Mouse (Mus musculus) G1E (cell line): ENCODE measurements around the gene Gm9736.
"Not testable (repeated sequence)": the region's sequence is repeated elsewhere in the genome, so short reads cannot be mapped to it uniquely, and the experiment has no call there.

Source experiments
- CTCF ChIP-seq: IDR thresholded peaks from 2 replicates; pipeline ENCODE4 v1.5.1; 2012; ENCODE audit warnings: low read depth, low read length, inconsistent platforms, mixed read lengths
- GATA1 ChIP-seq: IDR thresholded peaks from 2 replicates; pipeline ENCODE4 v1.6.1; 2012; ENCODE audit warnings: borderline replicate concordance, low read length, inconsistent platforms, mixed read lengths
- TAL1 ChIP-seq: conservative IDR thresholded peaks from 2 replicates; pipeline ENCODE4 v1.6.1; 2012; ENCODE audit warnings: low read depth, low read length, inconsistent platforms, mixed read lengths

GRCm38 (mm10) chr10:77759582-77759981 is 8.4 kb upstream of the Gm9736 start, which contains the start of gene Gm3233:
- not testable (repeated sequence) for TF ChIP-seq CTCF, GATA1, TAL1
